Mouse (Mus musculus): Measurements from ENCODE around the gene Slc37a2.
"Not testable (repeated sequence)": the region's sequence is repeated elsewhere in the genome, so short reads cannot be mapped to it uniquely, and the experiment has no call there.

The Slc37a2 gene

DNA sequence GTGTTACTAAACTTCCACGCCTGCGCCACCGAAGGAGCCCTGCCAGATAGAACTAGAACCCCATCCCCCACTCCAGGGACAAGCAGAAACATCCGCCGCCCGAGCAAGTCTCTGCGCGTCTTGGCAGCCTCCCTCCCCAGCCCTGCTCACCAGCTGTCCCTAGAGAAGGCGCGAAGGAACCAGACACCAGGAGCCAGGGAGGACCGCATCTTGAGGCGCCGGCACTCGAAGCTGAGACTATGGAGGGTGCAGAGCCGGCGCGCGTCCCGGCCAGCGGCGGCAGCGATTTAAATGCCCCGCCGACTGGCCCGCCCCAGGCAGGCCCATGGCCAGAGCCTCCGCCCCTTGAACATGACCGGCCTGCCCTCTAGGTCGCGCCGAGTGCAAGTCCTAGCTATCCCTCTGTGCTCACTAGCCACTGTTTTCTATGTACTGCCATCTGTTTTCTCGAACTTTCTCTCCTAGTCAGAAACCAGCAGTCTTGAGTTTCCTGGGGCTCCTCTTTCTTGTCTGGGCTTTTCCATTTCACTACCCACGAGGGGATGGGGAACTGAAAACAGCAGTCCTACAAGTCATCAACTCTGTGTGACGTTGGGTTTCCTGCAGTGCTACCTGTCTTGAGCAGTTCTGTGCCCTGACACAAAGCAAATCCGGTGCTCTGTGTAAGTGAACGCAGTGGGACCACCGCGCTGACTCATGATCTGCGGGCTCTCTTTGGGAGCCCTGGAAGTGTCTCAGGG is at the start of gene Slc37a2:
TSS of gene Slc37a2 (minus strand) at position 590 of the 740 bp plus-strand sequence.
- DNase-seq = peak; percentile 69

DNA sequence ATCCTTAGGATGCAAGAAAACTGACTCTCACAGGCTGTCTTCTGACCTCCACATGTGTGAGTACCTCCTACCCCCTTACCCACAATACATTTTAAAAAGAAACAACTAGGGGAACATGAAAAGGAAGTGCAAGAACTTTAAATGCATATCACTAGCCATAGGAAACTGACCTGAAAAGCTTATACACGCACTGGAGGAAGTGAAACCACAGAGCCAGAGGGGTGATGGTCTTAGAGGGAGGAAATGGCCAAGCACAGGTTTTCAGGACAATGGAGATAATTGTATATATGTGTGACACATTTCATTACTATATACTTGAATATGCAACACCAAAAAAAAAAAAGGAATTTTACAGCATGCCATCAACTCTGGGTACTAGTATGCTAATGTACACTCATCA is 46.2 kb upstream of the Slc37a2 start:
- no peak for DNase-seq

GRCm38 (mm10) chr9:37300501-37300900 is 45.0 kb upstream of the Slc37a2 start:
- DNase-seq = not testable (repeated sequence)

- DNase-seq = no peak
Observed at GRCm38 (mm10) chr9:37295586-37295985, 40.0 kb upstream of the Slc37a2 start.

DNA sequence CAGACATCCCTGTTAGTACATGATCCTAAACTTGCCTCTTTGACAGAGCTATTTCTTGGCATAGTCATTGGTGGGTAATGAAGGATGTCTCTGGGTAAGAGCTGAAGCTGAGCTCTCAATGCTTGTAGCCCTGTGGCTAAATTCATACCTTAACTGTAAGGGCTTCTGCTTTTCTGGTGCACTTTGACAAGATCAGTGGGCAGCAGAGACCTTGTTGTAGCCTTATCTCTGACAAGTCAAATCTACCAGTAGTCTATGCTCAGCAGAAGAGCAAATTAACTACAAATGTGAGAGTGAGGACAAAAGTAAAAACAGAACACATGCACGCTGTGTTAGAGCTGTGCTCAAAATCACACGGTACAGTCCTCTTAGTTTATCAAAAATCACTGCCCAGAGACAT is 11.1 kb upstream of the Slc37a2 start:
- DNase-seq = no peak

DNA sequence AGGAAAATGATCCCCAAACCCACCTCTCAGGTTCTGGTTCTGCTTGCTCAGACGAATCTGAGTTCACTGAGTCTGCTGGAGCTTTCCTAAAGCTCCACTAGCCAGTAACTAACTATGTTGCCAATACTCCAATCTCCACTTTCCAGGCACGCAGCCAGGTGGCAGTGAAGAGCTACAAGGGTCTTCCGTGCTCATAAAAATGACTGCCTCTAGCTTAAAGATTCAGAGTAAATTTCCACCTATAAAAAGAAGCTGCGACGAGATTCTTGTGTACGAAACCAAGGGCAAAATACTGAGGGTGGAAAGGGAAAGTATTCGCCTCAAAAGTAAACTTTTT is 319 bp upstream of the Slc37a2 start:
- DNase-seq = peak; percentile 71

GRCm38 (mm10) chr9:37254531-37255110 is 917 bp downstream of the Slc37a2 start:
- DNase-seq = no peak

- no peak for DNase-seq
Observed at GRCm38 (mm10) chr9:37250631-37251030, 4.9 kb downstream of the Slc37a2 start.

GRCm38 (mm10) chr9:37249976-37250375 is 5.6 kb downstream of the Slc37a2 start:
- DNase-seq = no peak

DNA sequence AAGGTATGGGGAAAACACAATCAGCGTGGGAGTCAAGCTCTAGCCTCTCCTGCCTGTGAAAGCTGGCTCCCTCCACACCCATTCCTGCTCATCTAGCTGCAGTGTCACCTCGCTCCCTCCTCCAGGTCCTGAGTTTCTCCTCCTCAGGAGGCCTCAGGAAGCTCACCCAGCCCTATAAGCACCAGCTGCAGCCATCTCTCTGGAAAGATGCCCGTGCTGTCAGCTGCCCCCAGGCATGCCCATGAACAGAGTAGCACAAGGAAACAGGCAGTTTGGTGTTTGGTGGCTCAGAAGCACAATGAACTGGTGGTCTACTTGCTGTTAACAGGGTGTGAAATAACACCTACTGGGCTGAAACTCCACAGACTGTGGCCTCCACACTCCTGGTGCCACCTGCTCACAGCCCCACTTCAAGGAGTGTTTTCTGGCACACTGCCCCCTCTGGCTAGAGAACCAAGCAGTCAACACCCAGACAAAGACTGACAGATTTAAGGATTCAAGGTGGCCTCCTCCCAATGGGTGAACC is 7.1 kb downstream of the Slc37a2 start:
- DNase-seq = no peak

DNA sequence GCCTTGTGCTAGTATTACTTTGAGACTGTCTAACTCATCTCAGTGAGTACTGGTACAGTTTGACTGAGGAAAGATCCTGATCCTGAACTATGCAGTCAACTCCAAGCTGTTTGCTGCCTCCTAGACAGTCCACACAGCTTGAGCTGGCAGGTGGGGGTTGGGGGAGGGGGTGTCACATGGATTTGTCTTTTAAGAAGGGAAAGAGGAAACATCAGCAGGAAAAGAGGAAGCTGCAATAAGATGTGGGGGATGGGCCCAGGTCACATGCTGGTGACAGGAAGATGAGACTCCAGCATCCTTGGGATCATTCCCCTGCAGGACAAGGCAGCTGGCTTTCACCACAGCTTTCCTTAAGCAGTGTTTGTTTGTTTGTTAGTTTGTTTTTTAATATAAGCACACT is 8.1 kb downstream of the Slc37a2 start:
- peak; percentile 74 for DNase-seq

GRCm38 (mm10) chr9:37245810-37246209 is 9.7 kb downstream of the Slc37a2 start:
- DNase-seq = no peak

DNA sequence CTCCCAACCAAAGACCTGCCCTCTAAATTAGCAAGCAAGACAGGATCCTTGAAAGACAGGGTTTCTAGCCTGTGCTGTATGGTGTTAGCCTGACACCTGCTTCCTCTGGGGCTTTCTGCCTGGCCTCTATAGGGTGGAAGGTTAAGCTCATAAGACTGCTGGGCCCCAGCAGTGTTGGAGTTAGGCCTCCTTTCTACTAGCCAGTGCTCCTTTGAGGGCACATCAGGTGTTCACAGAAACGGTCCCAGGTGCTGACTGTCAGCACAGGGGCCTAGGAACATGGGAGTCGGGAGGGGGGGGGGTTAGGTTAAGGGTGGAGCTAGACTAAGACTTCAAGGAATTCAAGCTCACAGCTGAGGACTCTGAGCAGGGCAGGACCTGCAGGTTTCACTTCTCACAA is 10.1 kb downstream of the Slc37a2 start:
- DNase-seq = no peak

GRCm38 (mm10) chr9:37244600-37244999 is 10.9 kb downstream of the Slc37a2 start:
- DNase-seq = no peak

- peak; percentile 13 for DNase-seq
Observed at GRCm38 (mm10) chr9:37242764-37243163, 12.8 kb downstream of the Slc37a2 start.

DNA sequence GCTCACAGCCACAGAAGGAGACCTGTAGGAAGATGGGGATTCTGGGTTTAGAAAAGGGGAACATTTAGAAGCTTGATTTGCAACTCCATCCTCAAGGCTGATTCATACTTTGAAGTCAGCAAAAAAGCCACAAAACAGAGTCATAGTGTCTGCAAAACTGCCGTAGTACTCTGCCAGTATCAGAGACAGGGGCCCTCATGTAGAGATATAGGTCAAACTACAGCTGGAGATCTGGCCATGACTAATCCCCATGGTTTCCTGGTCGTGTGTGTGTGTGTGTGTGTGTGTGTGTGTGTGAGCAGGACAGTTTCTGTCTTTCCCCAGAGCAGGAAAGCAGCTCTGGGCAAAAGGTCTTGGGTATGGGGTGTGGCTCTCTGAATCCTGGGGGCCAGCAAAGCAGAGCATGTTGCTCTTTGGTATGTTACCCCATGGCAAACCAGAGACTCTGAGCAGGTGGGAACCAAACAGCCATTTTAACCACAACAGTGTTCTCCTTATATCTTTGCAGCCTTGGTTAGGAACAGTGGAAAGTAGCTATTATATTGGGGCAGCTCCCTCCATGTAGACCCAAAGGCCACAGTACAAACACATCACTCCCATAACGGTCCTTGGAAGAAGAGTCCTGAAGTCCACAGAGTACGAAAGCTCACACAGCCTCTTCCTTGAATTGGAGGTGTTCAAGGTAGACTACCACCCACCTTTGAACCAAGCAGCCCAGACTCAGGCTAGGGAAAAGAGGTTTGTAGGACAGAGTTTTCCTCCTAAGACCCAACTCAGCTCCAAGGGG is 19.4 kb downstream of the Slc37a2 start:
- no peak for DNase-seq

- DNase-seq = no peak
Observed at GRCm38 (mm10) chr9:37232201-37233195, 23.0 kb downstream of the Slc37a2 start.

DNA sequence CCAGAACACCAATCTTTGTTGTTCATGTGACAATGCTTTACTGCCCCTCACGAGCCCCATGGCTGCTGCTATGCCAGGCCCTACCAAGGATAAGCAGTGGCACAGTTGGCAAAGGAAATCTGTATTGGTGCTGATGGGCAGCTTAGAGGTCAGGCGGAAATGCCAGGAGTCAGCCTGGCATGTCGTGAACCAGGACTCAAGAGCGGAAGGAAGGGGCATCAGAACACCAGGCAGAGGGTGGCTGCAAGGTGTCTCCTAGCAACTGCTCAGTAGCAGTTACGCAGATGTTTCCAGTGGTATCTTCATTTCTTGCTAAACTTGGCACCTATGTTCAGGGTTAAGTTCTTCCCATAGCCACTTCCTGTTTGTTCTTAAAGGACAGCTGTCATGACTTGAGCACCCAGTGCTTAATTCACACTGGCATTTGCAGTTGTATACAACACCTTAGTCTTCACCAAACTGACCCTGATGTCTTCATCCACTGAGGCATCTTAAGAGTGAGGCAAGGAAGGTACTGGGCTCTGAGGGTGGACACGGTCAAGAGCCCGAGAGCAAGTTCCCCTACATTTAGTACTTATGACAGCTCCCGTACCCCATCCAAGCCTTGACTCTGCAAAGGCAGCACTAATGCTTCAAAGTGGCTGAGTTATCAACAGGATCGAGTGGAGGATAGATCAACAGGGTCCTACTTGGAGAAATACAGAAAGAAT is 24.9 kb downstream of the Slc37a2 start:
- DNase-seq = peak; percentile 17

- DNase-seq = peak; percentile 77
Observed at GRCm38 (mm10) chr9:37229880-37230325, 25.6 kb downstream of the Slc37a2 start.

DNA sequence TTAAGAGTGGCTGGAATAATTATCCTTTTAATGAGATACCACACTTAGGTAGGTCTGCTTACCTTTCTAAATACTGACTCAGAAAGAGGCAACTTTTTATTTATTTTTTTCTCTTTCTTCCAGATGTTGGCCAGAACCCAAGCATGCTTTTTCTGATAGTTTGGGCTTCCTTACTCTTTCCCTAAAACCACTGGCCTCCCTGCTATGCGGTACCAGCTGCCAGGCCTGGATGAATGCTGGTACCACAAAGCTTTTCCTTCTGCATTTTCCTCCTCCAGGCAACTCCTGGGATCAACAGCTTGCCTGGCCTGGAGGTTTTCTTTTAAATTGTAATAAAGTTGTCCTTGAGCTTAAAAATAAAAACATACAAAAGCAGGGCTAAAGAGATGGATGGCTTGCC is 30.0 kb downstream of the Slc37a2 start:
- DNase-seq = no peak

DNA sequence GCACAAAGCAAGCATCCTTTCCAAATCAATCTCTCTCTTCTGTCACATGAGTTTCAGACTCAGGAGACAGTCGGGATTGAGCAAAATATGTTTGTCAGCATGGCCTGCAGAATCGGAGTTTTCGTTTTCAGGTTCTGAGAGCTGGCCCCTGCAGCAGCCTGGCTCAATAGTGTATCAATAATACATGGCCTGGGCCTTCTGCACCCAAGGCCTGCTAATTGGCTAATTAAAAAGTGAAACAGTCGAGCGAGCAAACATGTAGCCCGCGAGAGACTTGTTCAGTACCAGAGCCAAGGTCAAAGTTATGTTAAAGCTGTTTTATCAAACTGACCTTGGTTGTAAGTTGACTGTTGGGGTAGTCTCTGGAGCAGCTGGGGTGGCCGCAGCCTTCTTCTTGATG is 34.8 kb downstream of the Slc37a2 start:
- no peak for DNase-seq

Measured in lung, postnatal 36 days (tissue).